Mouse (Mus musculus): ENCODE measurements around the gene Crlf2. TPM values are rescaled to one million over a fixed set of nuclear protein-coding genes. Genes with fewer than 3 reads are reported as not detected.
A peak's percentile ranks its signal among the peaks of the same experiment; 100 is the strongest.

Gene Crlf2
- total RNA-seq, 2 experiments from 2014 or later = 8.0 to 8.5 TPM

DNA sequence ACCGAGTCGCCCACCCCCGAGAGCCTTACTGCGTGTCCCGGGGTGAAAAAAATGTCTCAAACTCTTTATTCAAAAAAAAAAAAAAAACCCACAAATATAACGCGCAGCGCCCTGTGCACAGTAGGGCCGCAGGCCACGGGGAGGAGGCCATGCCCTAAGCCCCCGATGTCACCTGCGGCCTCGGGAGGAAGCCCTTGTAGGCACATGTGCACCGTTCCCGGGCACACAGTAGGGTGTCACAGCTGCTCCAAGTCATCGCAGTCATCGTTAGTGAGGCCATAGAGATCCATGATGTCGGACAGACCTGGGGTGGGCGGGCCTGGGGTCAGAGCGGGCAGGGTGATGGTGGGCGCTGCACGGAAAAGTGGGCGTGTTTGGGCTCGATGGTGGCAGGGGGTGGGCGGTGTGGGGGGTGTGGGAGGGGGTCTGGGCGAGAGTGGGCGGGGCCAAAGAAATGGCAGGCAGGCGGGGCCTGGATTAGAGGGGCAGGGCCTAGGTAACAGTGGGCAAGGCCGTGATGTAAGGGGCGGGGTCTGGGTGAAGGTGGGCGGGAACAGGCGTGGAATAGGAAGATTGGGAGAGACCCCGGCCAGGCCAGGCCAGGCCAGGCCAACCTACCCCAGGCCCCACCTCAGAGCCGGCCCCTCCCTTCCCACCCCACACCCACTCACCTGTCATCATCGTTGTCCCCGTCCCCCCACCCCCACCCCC lies 8.4 kb downstream of the Crlf2 start:
- intact Hi-C loops (cut with DNase I; ENCODE audit: low total_unique reads) = no loop called here
- peak; percentile 3 for DNase-seq

- DNase-seq = peak; percentile 15
- intact Hi-C loops (cut with DNase I; ENCODE audit: low total_unique reads) = no loop called here
Observed at GRCm38 (mm10) chr5:109548712-109549111, 10.1 kb downstream of the Crlf2 start.

- DNase-seq = no peak
- intact Hi-C loops (cut with DNase I; ENCODE audit: low total_unique reads) = no loop called here
Observed at GRCm38 (mm10) chr5:109547112-109547511, 11.7 kb downstream of the Crlf2 start.

GRCm38 (mm10) chr5:109509679-109510078 lies 49.1 kb downstream of the Crlf2 start:
- intact Hi-C loops (cut with DNase I; ENCODE audit: low total_unique reads) = no loop called here

GRCm38 (mm10) chr5:109506729-109507128 lies 52.1 kb downstream of the Crlf2 start:
- intact Hi-C loops (cut with DNase I; ENCODE audit: low total_unique reads) = no loop called here
- DNase-seq = no peak

More at GRCm38 (mm10) chr5:109509679-109510078, 49.1 kb downstream of the Crlf2 start:
- no peak for DNase-seq

Other genes with a start within 250 kb of the Crlf2 start
- not detected for gene Vmn2r16, start 228.8 kb downstream of the Crlf2 start, total RNA-seq (2021)
- not detected for gene Vmn2r17, start 139.3 kb downstream of the Crlf2 start, total RNA-seq (2021)
- gene 5430403G16Rik, start 132.0 kb upstream of the Crlf2 start, total RNA-seq (2021) = under 1 TPM; 0.42 to 0.57 TPM
- gene 4930522L14Rik, start 192.9 kb upstream of the Crlf2 start, total RNA-seq (2021) = 1 to 10 TPM; 1.8 to 2.4 TPM

All from gastrocnemius, postnatal 14 days (tissue).